Mouse (Mus musculus) heart, postnatal 0 days (tissue): ENCODE data around the gene Zfp184.

Source experiments
- CTCF ChIP-seq: IDR thresholded peaks from 2 replicates; pipeline ENCODE4 v1.5.1; 2016; ENCODE audit warnings: antibody characterized with exemption, control low read depth, low read depth
- EP300 ChIP-seq: IDR thresholded peaks from 2 replicates; pipeline ENCODE4 v1.6.1; 2016; ENCODE audit warnings: antibody characterized with exemption, low read depth

- TF ChIP-seq CTCF, result no peak
- TF ChIP-seq EP300, result no peak
Observed at GRCm38 (mm10) chr13:21924734-21925335, 20.1 kb upstream of the Zfp184 start.
